Mouse (Mus musculus): ENCODE measurements around the gene Adk. TPM values are rescaled to one million over a fixed set of nuclear protein-coding genes. Genes with fewer than 3 reads are reported as not detected.

Adk gene
- polyA plus RNA-seq, 1 experiment from 2014 or later = 240 TPM

GRCm38 (mm10) chr14:21099371-21099770 is 47.0 kb downstream of the Adk start:
- 0 out of 2 replicates have a peak, but pooled peaks cover 2% of the 10 kb centered on the region for H3K4me1 ChIP-seq (replicated peaks; ENCODE audit: control insufficient read depth, insufficient read depth, low read length)
- no peak overlapping the region for H3K27ac ChIP-seq (ENCODE audit: low read depth, low read length)
- no peaks in the 10 kb centered on the region for H3K36me3 ChIP-seq (ENCODE audit: control insufficient read depth, insufficient read depth)
- no peaks in the 10 kb centered on the region for H3K27me3 ChIP-seq (replicated peaks; ENCODE audit: control insufficient read depth, insufficient read depth, low read length)
- H3K4me3 ChIP-seq (ENCODE audit: low read depth, low read length) = no peak overlapping the region
- no peaks in the 10 kb centered on the region for H3K9me3 ChIP-seq (ENCODE audit: control insufficient read depth)
- WGBS = 55% methylated on average over 7 of the region's 7 CpGs
- TF ChIP-seq CTCF (IDR thresholded peaks at IDR 0.05; ENCODE audit: low read depth) = no peak
- H3K4me2 ChIP-seq (replicated peaks; ENCODE audit: low read depth) = no peak overlapping the region
- H3K9ac ChIP-seq (ENCODE audit: low read depth, low read length) = no peak overlapping the region
- no peak for ATAC-seq

GRCm38 (mm10) chr14:21100876-21101275 is 48.5 kb downstream of the Adk start:
- H3K4me2 ChIP-seq (replicated peaks; ENCODE audit: low read depth) = no peak overlapping the region
- 0 out of 2 replicates have a peak, but pooled peaks cover 2% of the 10 kb centered on the region for H3K4me1 ChIP-seq (replicated peaks; ENCODE audit: control insufficient read depth, insufficient read depth, low read length)
- 73% methylated on average over 2 of the region's 2 CpGs for WGBS
- H3K4me3 ChIP-seq (ENCODE audit: low read depth, low read length) = no peak overlapping the region
- no peak overlapping the region for H3K27ac ChIP-seq (ENCODE audit: low read depth, low read length)
- no peaks in the 10 kb centered on the region for H3K36me3 ChIP-seq (ENCODE audit: control insufficient read depth, insufficient read depth)
- ATAC-seq = no peak
- no peaks in the 10 kb centered on the region for H3K9me3 ChIP-seq (ENCODE audit: control insufficient read depth)
- no peak overlapping the region for H3K9ac ChIP-seq (ENCODE audit: low read depth, low read length)
- no peak for TF ChIP-seq CTCF (IDR thresholded peaks at IDR 0.05; ENCODE audit: low read depth)
- H3K27me3 ChIP-seq (replicated peaks; ENCODE audit: control insufficient read depth, insufficient read depth, low read length) = no peaks in the 10 kb centered on the region

GRCm38 (mm10) chr14:21101562-21101961 is 49.2 kb downstream of the Adk start:
- no peak overlapping the region for H3K27ac ChIP-seq (ENCODE audit: low read depth, low read length)

GRCm38 (mm10) chr14:21102666-21103203 is 50.4 kb downstream of the Adk start:
- Histone ChIP-seq H3K4me1 (replicated peaks; ENCODE audit: control insufficient read depth, insufficient read depth, low read length) (0 out of 2 replicates have a peak, but pooled peaks cover 2% of the 10 kb centered on the region), H3K4me2 (replicated peaks; ENCODE audit: low read depth) (no peak overlapping the region), H3K4me3 (ENCODE audit: low read depth, low read length) (no peak overlapping the region), H3K36me3 (ENCODE audit: control insufficient read depth, insufficient read depth) (no peaks in the 10 kb centered on the region), H3K27ac (ENCODE audit: low read depth, low read length) (no peak overlapping the region), H3K27me3 (replicated peaks; ENCODE audit: control insufficient read depth, insufficient read depth, low read length) (no peaks in the 10 kb centered on the region), H3K9me3 (ENCODE audit: control insufficient read depth) (no peaks in the 10 kb centered on the region), H3K9ac (ENCODE audit: low read depth, low read length) (no peak overlapping the region)
- WGBS = 90% methylated on average over 4 of the region's 4 CpGs
- no peak for TF ChIP-seq CTCF (IDR thresholded peaks at IDR 0.05; ENCODE audit: low read depth)
- no peak for ATAC-seq

More at GRCm38 (mm10) chr14:21101562-21101961, 49.2 kb downstream of the Adk start:
- Histone ChIP-seq H3K4me2 (replicated peaks; ENCODE audit: low read depth) (no peak overlapping the region), H3K9ac (ENCODE audit: low read depth, low read length) (no peak overlapping the region), H3K36me3 (ENCODE audit: control insufficient read depth, insufficient read depth) (no peaks in the 10 kb centered on the region), H3K4me3 (ENCODE audit: low read depth, low read length) (no peak overlapping the region), H3K4me1 (replicated peaks; ENCODE audit: control insufficient read depth, insufficient read depth, low read length) (0 out of 2 replicates have a peak, but pooled peaks cover 2% of the 10 kb centered on the region), H3K9me3 (ENCODE audit: control insufficient read depth) (no peaks in the 10 kb centered on the region), H3K27me3 (replicated peaks; ENCODE audit: control insufficient read depth, insufficient read depth, low read length) (no peaks in the 10 kb centered on the region)
- 26% methylated on average over 7 of the region's 7 CpGs for WGBS
- TF ChIP-seq CTCF (IDR thresholded peaks at IDR 0.05; ENCODE audit: low read depth) = no peak
- no peak for ATAC-seq

- Histone ChIP-seq H3K9me3 (ENCODE audit: control insufficient read depth) (no peaks in the 10 kb centered on the region), H3K36me3 (ENCODE audit: control insufficient read depth, insufficient read depth) (no peaks in the 10 kb centered on the region), H3K27ac (ENCODE audit: low read depth, low read length) (no peak overlapping the region), H3K4me1 (replicated peaks; ENCODE audit: control insufficient read depth, insufficient read depth, low read length) (no peaks in the 10 kb centered on the region), H3K4me3 (ENCODE audit: low read depth, low read length) (no peak overlapping the region), H3K4me2 (replicated peaks; ENCODE audit: low read depth) (no peak overlapping the region), H3K27me3 (replicated peaks; ENCODE audit: control insufficient read depth, insufficient read depth, low read length) (no peaks in the 10 kb centered on the region), H3K9ac (ENCODE audit: low read depth, low read length) (no peak overlapping the region)
- no peak for TF ChIP-seq CTCF (IDR thresholded peaks at IDR 0.05; ENCODE audit: low read depth)
- no peak for ATAC-seq
These were observed 52.7 kb downstream of the Adk start for GRCm38 (mm10) chr14:21105049-21105448.

- Histone ChIP-seq H3K4me3 (ENCODE audit: low read depth, low read length) (no peak overlapping the region), H3K36me3 (ENCODE audit: control insufficient read depth, insufficient read depth) (no peaks in the 10 kb centered on the region), H3K4me2 (replicated peaks; ENCODE audit: low read depth) (no peak overlapping the region), H3K9ac (ENCODE audit: low read depth, low read length) (no peak overlapping the region), H3K27ac (ENCODE audit: low read depth, low read length) (no peak overlapping the region), H3K27me3 (replicated peaks; ENCODE audit: control insufficient read depth, insufficient read depth, low read length) (no peaks in the 10 kb centered on the region), H3K9me3 (ENCODE audit: control insufficient read depth) (no peaks in the 10 kb centered on the region), H3K4me1 (replicated peaks; ENCODE audit: control insufficient read depth, insufficient read depth, low read length) (no peaks in the 10 kb centered on the region; the same call in 1 of the 2 replicates)
- WGBS = 69% methylated on average over 8 of the region's 8 CpGs
- TF ChIP-seq CTCF (IDR thresholded peaks at IDR 0.05; ENCODE audit: low read depth) = no peak
- ATAC-seq = no peak
These were observed 54.2 kb downstream of the Adk start for GRCm38 (mm10) chr14:21106582-21106981.

All from intestine, postnatal 0 days (tissue).